Mouse (Mus musculus) kidney, adult 2 months (tissue): ENCODE results near the gene Tecpr1.

Source experiments
- CTCF ChIP-seq: fragments of 200-500 bp; conservative IDR thresholded peaks from 2 replicates; pipeline ENCODE4 v1.5.1; 2011; ENCODE audit warnings: low read depth, mild to moderate bottlenecking, control low read depth, low read length, moderate library complexity, mixed read lengths; ENCODE audit not compliant: insufficient read depth, insufficient read length
- POLR2A ChIP-seq: fragments of 200-500 bp; IDR thresholded peaks from one replicate; pipeline ENCODE4 v1.6.1; 2011; ENCODE audit warnings: low read depth, low read length, control low read depth

GRCm38 (mm10) chr5:144247307-144247706 lies 23.9 kb upstream of the Tecpr1 start:
- TF ChIP-seq POLR2A, result no peak
- TF ChIP-seq CTCF, result no peak
